Mouse (Mus musculus) heart, embryonic 13.5 days (tissue): ENCODE data around the gene 9930104L06Rik. TPM values are rescaled to one million over a fixed set of nuclear protein-coding genes. Genes with fewer than 3 reads are reported as not detected.

Source experiments
- ATAC-seq: fragments of 200-750 bp; cut with Nextera tagmentation; 2 replicates; pipeline ENCODE4 v1.8.0; 2017; ENCODE audit warnings: moderate TSS enrichment; ENCODE audit not compliant: insufficient number of reproducible peaks, low FRiP score, low TSS enrichment; ENCODE audit errors: extremely low read depth
- H3K27ac ChIP-seq: fragments of 300-500 bp; sonication (generic); replicated peaks from 2 replicates; pipeline ENCODE4 v1.5.1; 2015; ENCODE audit warnings: moderate library complexity, mild to moderate bottlenecking, inconsistent platforms
- H3K27me3 ChIP-seq: fragments of 300-500 bp; sonication (generic); replicated peaks from 2 replicates; pipeline ENCODE4 v1.6.1; 2015; ENCODE audit warnings: mild to moderate bottlenecking, inconsistent platforms
- H3K36me3 ChIP-seq: fragments of 300-500 bp; sonication (generic); 2 replicates; pipeline ENCODE4 v1.6.1; 2015; ENCODE audit warnings: mild to moderate bottlenecking, inconsistent platforms
- H3K4me1 ChIP-seq: fragments of 300-500 bp; sonication (generic); 2 replicates; pipeline ENCODE4 v1.6.1; 2015; ENCODE audit warnings: inconsistent platforms
- H3K4me2 ChIP-seq: fragments of 300-500 bp; sonication (generic); 2 replicates; pipeline ENCODE4 v1.6.1; 2015; ENCODE audit warnings: inconsistent platforms, mild to moderate bottlenecking, moderate library complexity
- H3K4me3 ChIP-seq: fragments of 300-500 bp; sonication (generic); 2 replicates; pipeline ENCODE4 v1.5.1; 2015; ENCODE audit warnings: moderate library complexity, mild to moderate bottlenecking, inconsistent platforms
- H3K9ac ChIP-seq: fragments of 300-500 bp; sonication (generic); 2 replicates; pipeline ENCODE4 v1.6.1; 2015; ENCODE audit warnings: inconsistent platforms, mild to moderate bottlenecking, moderate library complexity
- H3K9me3 ChIP-seq: fragments of 300-500 bp; sonication (generic); 2 replicates; pipeline ENCODE4 v1.6.1; 2016; ENCODE audit warnings: inconsistent platforms
- WGBS: fragments of 180-500 bp; shearing (Covaris S2); methylation state at CpG from one replicate; pipeline ENCODE4 v1.1.7; 2015; ENCODE audit warnings: mixed read lengths; 5-methylcytosine and 5-hydroxymethylcytosine counted together
- polyA plus RNA-seq: library from polyadenylated mRNA; unstranded; fragments of >200 nt; fragmentation: Nextera tagmentation; extraction: Ambion mirVana; gene quantifications from 2 replicates; pipeline ENCODE4 v1.2.1, GENCODE M21; 2015

9930104L06Rik gene
- polyA plus RNA-seq, 1 experiment from 2014 or later, result 10.5 TPM

GRCm38 (mm10) chr4:124960940-124961339, 24.1 kb downstream of the 9930104L06Rik start:
- no peaks in the 10 kb centered on the region for H3K36me3 ChIP-seq
- no peak for ATAC-seq

GRCm38 (mm10) chr4:124962576-124962975, 25.7 kb downstream of the 9930104L06Rik start:
- H3K27ac ChIP-seq, result no peak overlapping the region
- no peak overlapping the region for H3K9ac ChIP-seq
- peaks cover 17% of the 10 kb centered on the region; the same call in 1 of the 2 replicates for H3K27me3 ChIP-seq
- no peak overlapping the region for H3K4me3 ChIP-seq
- H3K4me2 ChIP-seq, result no peak overlapping the region
- no peak for ATAC-seq
- WGBS, result 20% methylated on average over 11 of the region's 11 CpGs
- H3K4me1 ChIP-seq, result no peaks in the 10 kb centered on the region
- H3K36me3 ChIP-seq, result no peaks in the 10 kb centered on the region
- no peaks in the 10 kb centered on the region for H3K9me3 ChIP-seq

More at GRCm38 (mm10) chr4:124960940-124961339, 24.1 kb downstream of the 9930104L06Rik start:
- no peak overlapping the region for H3K4me2 ChIP-seq
- peaks cover 17% of the 10 kb centered on the region; the same call in 1 of the 2 replicates for H3K27me3 ChIP-seq
- no peak overlapping the region for H3K9ac ChIP-seq
- WGBS, result 82% methylated on average over 11 of the region's 11 CpGs
- no peak overlapping the region for H3K27ac ChIP-seq
- H3K9me3 ChIP-seq, result no peaks in the 10 kb centered on the region
- 0 out of 2 replicates have a peak, but pooled peaks cover 4% of the 10 kb centered on the region for H3K4me1 ChIP-seq
- no peak overlapping the region for H3K4me3 ChIP-seq

DNA sequence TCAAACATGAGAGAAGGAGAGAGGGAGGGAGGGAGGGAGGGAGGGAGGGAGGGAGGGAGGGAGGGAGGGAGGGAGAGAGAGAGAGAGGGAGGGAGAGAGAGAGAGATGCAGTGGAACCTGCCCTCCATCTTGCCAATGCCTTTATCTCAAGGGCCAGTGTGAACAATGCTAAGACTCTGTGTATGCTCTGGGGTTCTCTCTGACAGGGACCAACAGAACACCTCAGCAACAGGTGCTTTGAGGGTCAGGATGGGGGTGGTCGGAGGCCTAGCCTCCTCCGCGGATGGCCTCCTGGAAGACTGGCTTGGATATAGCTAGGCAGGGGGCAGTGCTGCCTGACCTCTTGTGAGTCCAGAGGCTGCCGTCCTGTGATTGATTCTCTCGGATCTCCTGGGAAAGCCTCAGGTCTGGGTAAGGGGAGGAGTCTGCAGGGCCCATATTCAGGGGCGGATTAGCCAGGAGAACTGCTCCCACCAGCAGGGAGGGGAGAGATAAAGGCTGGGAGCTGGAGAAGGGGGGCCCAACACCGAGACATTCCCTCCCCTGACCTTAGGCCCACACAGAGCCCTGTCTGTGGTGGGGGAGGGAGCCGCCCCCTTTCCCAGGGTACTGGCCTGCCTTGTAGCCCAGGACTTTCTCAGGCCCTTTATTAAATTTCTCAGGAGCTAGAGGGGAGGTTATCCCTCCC, 28.2 kb downstream of the 9930104L06Rik start:
- Histone ChIP-seq H3K9me3 (no peaks in the 10 kb centered on the region), H3K27ac (no peak overlapping the region), H3K36me3 (no peaks in the 10 kb centered on the region), H3K9ac (no peak overlapping the region), H3K4me2 (no peak overlapping the region), H3K4me1 (no peaks in the 10 kb centered on the region), H3K4me3 (no peak overlapping the region), H3K27me3 (peaks cover 37% of the 10 kb centered on the region)
- WGBS, result 16% methylated on average over 8 of the region's 8 CpGs
- ATAC-seq, result no peak

GRCm38 (mm10) chr4:124968711-124969110, 31.9 kb downstream of the 9930104L06Rik start:
- Histone ChIP-seq H3K4me1 (no peaks in the 10 kb centered on the region), H3K9me3 (no peaks in the 10 kb centered on the region), H3K9ac (no peak overlapping the region), H3K4me3 (no peak overlapping the region), H3K27me3 (peaks cover 56% of the 10 kb centered on the region), H3K4me2 (no peak overlapping the region), H3K27ac (no peak overlapping the region), H3K36me3 (no peaks in the 10 kb centered on the region)
- WGBS, result 62% methylated on average over 6 of the region's 6 CpGs
- ATAC-seq, result no peak

DNA sequence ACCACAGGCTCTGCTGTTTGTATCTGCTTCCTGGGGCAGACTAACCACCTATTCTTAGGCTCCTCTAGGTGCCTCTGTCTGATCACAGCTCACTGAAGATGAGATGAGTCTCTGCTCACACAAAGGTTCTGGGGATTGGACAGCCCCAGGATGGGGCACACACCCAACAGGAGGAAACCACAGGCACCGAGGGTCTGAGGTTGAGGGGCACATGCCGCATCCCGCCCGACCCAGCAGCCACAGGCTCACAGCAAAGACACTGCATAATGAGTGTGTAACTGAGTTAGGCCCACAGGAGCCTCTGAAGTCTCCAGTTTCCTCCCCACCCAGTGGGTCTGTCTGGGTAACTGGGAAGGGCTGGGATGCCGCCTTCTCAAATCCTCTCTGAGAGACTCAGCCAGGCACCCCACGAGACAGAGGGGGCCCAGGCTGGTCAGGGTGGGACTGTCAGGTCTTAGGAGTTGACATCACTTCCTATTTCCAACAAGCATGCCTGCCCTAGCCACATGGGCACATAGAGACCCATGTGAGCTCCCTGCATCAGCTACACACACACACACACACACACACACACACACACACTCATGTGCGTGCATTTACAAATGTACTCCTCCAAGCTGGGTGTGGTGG, 32.5 kb downstream of the 9930104L06Rik start:
- Histone ChIP-seq H3K9ac (no peak overlapping the region), H3K27ac (no peak overlapping the region), H3K4me1 (no peaks in the 10 kb centered on the region), H3K27me3 (peaks cover 62% of the 10 kb centered on the region), H3K36me3 (no peaks in the 10 kb centered on the region), H3K4me3 (no peak overlapping the region), H3K9me3 (no peaks in the 10 kb centered on the region), H3K4me2 (no peak overlapping the region)
- no peak for ATAC-seq
- 69% methylated on average over 7 of the region's 7 CpGs for WGBS

DNA sequence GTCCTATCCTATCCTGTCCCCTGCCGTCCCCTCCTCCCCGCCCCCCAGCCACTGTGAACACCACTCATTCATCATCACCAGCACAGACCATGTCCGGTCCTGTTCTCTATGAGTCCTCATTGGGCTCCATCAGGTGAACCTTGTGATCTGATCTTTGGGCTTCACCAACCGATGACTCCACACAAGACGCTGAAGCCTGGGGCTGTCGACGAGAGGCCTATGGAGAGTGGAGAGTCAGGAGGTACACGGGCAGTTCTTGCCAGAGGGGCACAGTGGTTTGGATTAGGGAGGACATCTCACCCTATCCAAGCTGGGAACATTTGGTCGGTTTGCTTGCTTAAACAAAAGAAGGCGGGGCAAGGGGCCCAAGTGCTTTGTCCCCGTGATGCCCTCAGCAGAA, 33.3 kb downstream of the 9930104L06Rik start:
- WGBS, result 67% methylated on average over 11 of the region's 11 CpGs
- peaks cover 67% of the 10 kb centered on the region for H3K27me3 ChIP-seq
- no peaks in the 10 kb centered on the region for H3K36me3 ChIP-seq

GRCm38 (mm10) chr4:124970677-124971076, 33.8 kb downstream of the 9930104L06Rik start:
- ATAC-seq, result no peak
- Histone ChIP-seq H3K4me3 (no peak overlapping the region), H3K9me3 (no peaks in the 10 kb centered on the region), H3K4me2 (no peak overlapping the region), H3K27me3 (peaks cover 67% of the 10 kb centered on the region), H3K9ac (no peak overlapping the region), H3K27ac (no peak overlapping the region), H3K4me1 (no peaks in the 10 kb centered on the region), H3K36me3 (no peaks in the 10 kb centered on the region)
- WGBS, result 48% methylated on average over 5 of the region's 5 CpGs

More for the DNA sequence above, 33.3 kb downstream of the 9930104L06Rik start:
- no peak for ATAC-seq
- H3K4me1 ChIP-seq, result no peaks in the 10 kb centered on the region
- H3K4me2 ChIP-seq, result no peak overlapping the region
- no peak overlapping the region for H3K27ac ChIP-seq
- no peaks in the 10 kb centered on the region for H3K9me3 ChIP-seq
- H3K9ac ChIP-seq, result no peak overlapping the region
- no peak overlapping the region for H3K4me3 ChIP-seq

- WGBS, result 74% methylated on average over 8 of the region's 8 CpGs
- H3K36me3 ChIP-seq, result no peaks in the 10 kb centered on the region
- no peak for ATAC-seq
- H3K27ac ChIP-seq, result no peak overlapping the region
- H3K4me1 ChIP-seq, result no peaks in the 10 kb centered on the region
- H3K27me3 ChIP-seq, result peaks cover 67% of the 10 kb centered on the region
- no peak overlapping the region for H3K4me3 ChIP-seq
- H3K4me2 ChIP-seq, result no peak overlapping the region
- H3K9ac ChIP-seq, result no peak overlapping the region
- no peaks in the 10 kb centered on the region for H3K9me3 ChIP-seq
Measured at GRCm38 (mm10) chr4:124971094-124971493, 34.2 kb downstream of the 9930104L06Rik start.

DNA sequence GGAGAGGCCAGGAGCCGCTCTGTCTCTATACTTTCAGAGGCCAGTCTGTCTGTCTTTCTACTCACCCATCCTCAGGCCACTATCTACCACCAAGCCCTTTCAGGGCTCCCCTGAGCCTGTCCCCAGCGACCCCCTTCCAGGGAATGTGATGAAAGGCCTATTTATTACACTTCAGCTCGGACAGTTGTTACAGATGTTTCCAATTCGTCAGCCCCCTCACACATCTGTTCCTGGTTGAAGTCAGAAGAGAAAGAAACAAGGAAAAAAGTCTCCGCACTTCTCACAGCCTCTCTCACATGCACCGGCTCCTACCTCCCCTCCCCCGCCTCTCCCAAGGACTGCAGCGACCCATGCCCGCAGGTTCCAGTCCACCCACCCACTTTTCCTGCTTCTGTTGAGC, 35.5 kb downstream of the 9930104L06Rik start:
- no peak for ATAC-seq
- H3K4me3 ChIP-seq, result no peak overlapping the region
- no peak overlapping the region for H3K27ac ChIP-seq
- H3K9ac ChIP-seq, result no peak overlapping the region
- H3K9me3 ChIP-seq, result no peaks in the 10 kb centered on the region
- peaks cover 67% of the 10 kb centered on the region for H3K27me3 ChIP-seq
- 34% methylated on average over 9 of the region's 9 CpGs for WGBS
- H3K4me2 ChIP-seq, result no peak overlapping the region
- H3K4me1 ChIP-seq, result no peaks in the 10 kb centered on the region
- H3K36me3 ChIP-seq, result no peaks in the 10 kb centered on the region

DNA sequence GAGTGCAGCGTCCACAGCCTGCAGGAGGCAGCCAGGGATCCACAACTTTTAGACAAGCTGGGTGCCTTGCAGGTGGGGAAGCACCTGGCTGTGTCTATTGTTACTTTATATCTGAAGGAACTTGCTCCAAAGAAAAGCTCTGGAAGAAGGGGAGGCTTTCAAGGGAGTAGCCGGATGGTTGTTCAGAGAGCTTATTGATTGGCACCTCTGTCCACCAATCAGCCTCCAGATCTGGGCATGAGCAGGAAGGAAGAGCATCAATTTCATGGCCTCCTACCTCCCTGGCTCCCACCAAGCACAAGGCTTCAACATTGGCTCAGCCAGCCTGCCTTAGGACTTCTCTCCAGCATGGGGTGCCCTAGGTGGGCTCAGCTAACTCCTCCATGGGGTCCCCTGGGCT, 36.4 kb downstream of the 9930104L06Rik start:
- 70% methylated on average over 2 of the region's 2 CpGs for whole genome bisulfite sequencing
- Histone ChIP-seq H3K36me3 (no peaks in the 10 kb centered on the region), H3K27me3 (peaks cover 70% of the 10 kb centered on the region)

DNA sequence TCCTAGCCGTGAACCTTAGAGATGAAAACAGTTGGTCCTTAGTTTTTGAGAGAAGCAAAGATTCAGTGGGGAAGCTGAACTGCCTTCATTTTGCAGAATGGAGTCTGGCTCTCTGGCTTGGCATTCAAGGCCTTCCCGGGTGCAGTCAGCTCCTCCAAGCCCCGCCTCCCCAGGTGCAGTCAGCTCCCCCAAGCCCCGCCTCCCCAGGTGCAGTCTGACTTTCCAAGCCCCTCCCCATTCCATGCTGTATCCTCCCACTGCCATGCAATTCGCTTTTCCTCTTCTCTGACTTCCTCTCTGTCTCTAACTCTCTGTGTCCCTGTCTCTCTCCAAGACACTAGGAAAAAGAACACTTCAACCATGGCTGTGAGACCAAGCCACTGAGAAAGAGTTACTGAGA, 41.4 kb downstream of the 9930104L06Rik start:
- WGBS, result 24% methylated on average over 5 of the region's 5 CpGs
- Histone ChIP-seq H3K9ac (no peak overlapping the region), H3K4me2 (no peak overlapping the region), H3K4me1 (no peaks in the 10 kb centered on the region), H3K9me3 (no peaks in the 10 kb centered on the region), H3K4me3 (no peak overlapping the region), H3K27ac (no peak overlapping the region), H3K36me3 (no peaks in the 10 kb centered on the region), H3K27me3 (peaks cover 71% of the 10 kb centered on the region)
- no peak for ATAC-seq

More for the DNA sequence above, 36.4 kb downstream of the 9930104L06Rik start:
- H3K4me3 ChIP-seq, result no peak overlapping the region
- H3K27ac ChIP-seq, result no peak overlapping the region
- no peak for ATAC-seq
- no peak overlapping the region for H3K4me2 ChIP-seq
- no peaks in the 10 kb centered on the region for H3K9me3 ChIP-seq
- H3K4me1 ChIP-seq, result no peaks in the 10 kb centered on the region
- H3K9ac ChIP-seq, result no peak overlapping the region
